Mouse (Mus musculus): Measurements from ENCODE around the gene Srrm4.

DNA sequence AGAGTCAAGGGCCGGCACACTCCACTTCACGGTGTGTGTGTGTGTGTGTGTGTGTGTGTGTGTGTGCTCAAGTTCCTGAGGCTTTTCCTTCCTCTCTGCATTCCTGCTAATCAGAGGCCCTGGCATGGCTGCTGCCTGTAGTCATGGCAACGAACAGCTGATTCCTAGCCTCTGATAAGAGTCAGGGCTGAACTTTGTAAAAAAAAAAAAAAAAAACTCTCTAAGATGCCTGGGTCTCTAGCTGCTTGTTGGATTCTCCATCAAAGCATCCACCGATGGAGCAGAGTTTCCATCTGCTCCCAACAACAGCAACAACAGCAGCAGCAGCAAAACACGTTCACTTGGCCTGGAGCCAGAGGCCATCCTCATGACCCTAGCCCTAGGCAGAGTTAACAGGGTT, 106.5 kb downstream of the Srrm4 start:
- TF ChIP-seq CTCF (conservative IDR thresholded peaks at IDR 0.05; ENCODE audit: low read length) (no peak), POU5F1 (IDR thresholded peaks at IDR 0.05; ENCODE audit: borderline replicate concordance, low read length) (no peak), NANOG (IDR thresholded peaks at IDR 0.05; ENCODE audit: borderline replicate concordance, low read length) (no peak)

Data from E14TG2a.4 (cell line).